Mouse (Mus musculus): ENCODE measurements at regions not wholly inside any gene's neighbourhood (a gene's known extent, or its start where the extent isn't known, plus 50 kb on each side); places are given as distances from the start of the nearest gene placed in this dataset.
"Not testable (repeated sequence)": the region's sequence is repeated elsewhere in the genome, so short reads cannot be mapped to it uniquely, and the experiment has no call there.

GRCm38 (mm10) chr8:71081291-71081690 lies 175.6 kb downstream of the Map1s start:
- WGBS, result 3% methylated on average over 1 of the region's 1 CpGs
- not testable (repeated sequence) for H3K27me3 ChIP-seq (replicated peaks; ENCODE audit: control insufficient read depth, insufficient read depth, low read length); H3K36me3 ChIP-seq (ENCODE audit: control insufficient read depth, insufficient read depth, low read length); DNase-seq; H3K4me1 ChIP-seq (ENCODE audit: control insufficient read depth, insufficient read depth, low read length); H3K4me3 ChIP-seq (ENCODE audit: insufficient read depth, low read depth, low read length); H3K27ac ChIP-seq (ENCODE audit: insufficient read depth, low read depth, low read length)

DNA sequence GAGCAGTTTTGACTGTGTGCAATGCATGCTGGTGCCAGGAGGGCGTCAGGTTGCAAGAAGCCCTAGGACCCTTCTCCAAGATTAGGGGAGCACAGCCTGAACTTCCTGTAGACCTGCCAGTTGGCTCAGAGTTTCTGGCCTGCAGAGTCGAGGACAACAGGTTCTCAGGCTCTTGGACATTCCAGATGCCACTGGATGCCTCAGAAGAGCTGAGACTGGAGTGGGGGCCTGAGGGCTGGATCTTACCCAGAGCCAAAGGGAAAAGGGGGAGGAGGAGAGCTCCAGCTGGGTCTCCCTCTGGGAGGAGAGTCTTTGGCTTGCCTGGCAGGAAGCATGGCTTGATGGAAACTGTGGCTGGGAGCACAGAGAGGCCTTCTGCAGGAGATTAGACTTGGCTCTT lies 145.4 kb upstream of the Myo9b start:
- H3K36me3 ChIP-seq (ENCODE audit: control insufficient read depth, insufficient read depth, low read length); DNase-seq; H3K27ac ChIP-seq (ENCODE audit: insufficient read depth, low read depth, low read length); H3K4me1 ChIP-seq (ENCODE audit: control insufficient read depth, insufficient read depth, low read length); H3K4me3 ChIP-seq (ENCODE audit: insufficient read depth, low read depth, low read length); H3K27me3 ChIP-seq (replicated peaks; ENCODE audit: control insufficient read depth, insufficient read depth, low read length): not testable (repeated sequence)
- 44% methylated on average over 2 of the region's 2 CpGs for WGBS

- H3K4me1 ChIP-seq (ENCODE audit: control insufficient read depth, insufficient read depth, low read length), result no peaks in the 10 kb centered on the region
- H3K27me3 ChIP-seq (replicated peaks; ENCODE audit: control insufficient read depth, insufficient read depth, low read length), result no peaks in the 10 kb centered on the region
- TF ChIP-seq CTCF (conservative IDR thresholded peaks at IDR 0.05; ENCODE audit: insufficient read depth, insufficient read length, low read depth, low read length), result no peak
- no peak for TF ChIP-seq POLR2A (IDR thresholded peaks at IDR 0.05; ENCODE audit: low read depth, low read length)
- no peak for DNase-seq
- WGBS, result 64% methylated on average over 4 of the region's 4 CpGs
- H3K36me3 ChIP-seq (ENCODE audit: control insufficient read depth, insufficient read depth, low read length), result no peaks in the 10 kb centered on the region
- H3K27ac ChIP-seq (ENCODE audit: insufficient read depth, low read depth, low read length), result no peak overlapping the region
- no peak overlapping the region for H3K4me3 ChIP-seq (ENCODE audit: insufficient read depth, low read depth, low read length)
Measured at GRCm38 (mm10) chr8:71130411-71131261, 141.9 kb upstream of the Myo9b start.

- Histone ChIP-seq H3K27ac (ENCODE audit: insufficient read depth, low read depth, low read length) (no peak overlapping the region), H3K4me3 (ENCODE audit: insufficient read depth, low read depth, low read length) (no peak overlapping the region), H3K4me1 (ENCODE audit: control insufficient read depth, insufficient read depth, low read length) (no peaks in the 10 kb centered on the region), H3K36me3 (ENCODE audit: control insufficient read depth, insufficient read depth, low read length) (no peaks in the 10 kb centered on the region), H3K27me3 (replicated peaks; ENCODE audit: control insufficient read depth, insufficient read depth, low read length) (no peaks in the 10 kb centered on the region)
- DNase-seq, result no peak
- TF ChIP-seq CTCF (conservative IDR thresholded peaks at IDR 0.05; ENCODE audit: insufficient read depth, insufficient read length, low read depth, low read length) (no peak), POLR2A (IDR thresholded peaks at IDR 0.05; ENCODE audit: low read depth, low read length) (no peak)
- WGBS, result 91% methylated on average over 4 of the region's 4 CpGs
Measured at GRCm38 (mm10) chr8:71131327-71132089, 141.0 kb upstream of the Myo9b start.

DNA sequence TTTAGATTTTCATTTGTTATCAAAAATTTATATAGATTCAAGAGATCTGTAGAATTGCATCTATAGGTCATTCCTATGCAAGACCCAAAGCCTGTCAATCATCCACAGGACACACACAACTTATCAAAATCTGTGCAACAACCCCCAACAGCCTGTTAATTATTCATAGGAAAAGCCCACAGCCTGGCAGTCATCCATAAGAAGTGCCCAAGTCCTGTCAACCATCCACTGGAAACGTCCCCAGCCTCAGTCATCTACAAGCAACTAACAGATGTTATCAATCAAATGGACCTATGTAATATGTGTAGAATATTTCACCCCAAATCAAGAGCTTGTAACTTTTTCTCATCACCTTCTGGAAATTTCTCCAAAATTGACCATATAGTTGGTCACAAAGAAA lies 139.6 kb upstream of the Myo9b start:
- H3K4me1 ChIP-seq (ENCODE audit: control insufficient read depth, insufficient read depth, low read length); H3K27ac ChIP-seq (ENCODE audit: insufficient read depth, low read depth, low read length); H3K36me3 ChIP-seq (ENCODE audit: control insufficient read depth, insufficient read depth, low read length); H3K27me3 ChIP-seq (replicated peaks; ENCODE audit: control insufficient read depth, insufficient read depth, low read length); H3K4me3 ChIP-seq (ENCODE audit: insufficient read depth, low read depth, low read length): not testable (repeated sequence)
- 17% methylated on average over 1 of the region's 1 CpGs for WGBS
- DNase-seq, result peak; percentile 6

DNA sequence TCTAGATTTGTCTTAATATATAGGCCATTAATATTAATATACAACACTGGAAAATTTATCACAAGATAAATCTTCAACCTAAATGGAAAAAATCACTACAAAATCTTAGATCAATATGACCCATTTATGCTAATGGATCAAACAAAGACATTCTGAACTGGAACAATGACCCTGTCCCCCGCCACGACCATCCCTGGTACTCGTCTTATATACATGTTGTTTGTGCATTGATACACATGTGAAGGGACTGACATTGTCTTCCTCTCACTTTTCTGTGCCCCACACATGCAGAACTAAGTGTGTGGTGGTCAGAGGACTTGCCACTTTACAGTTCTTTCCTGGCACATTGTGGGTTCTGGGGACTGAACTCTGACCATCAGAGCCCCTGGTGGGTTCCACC lies 135.4 kb upstream of the Myo9b start:
- H3K36me3 ChIP-seq (ENCODE audit: control insufficient read depth, insufficient read depth, low read length); H3K27ac ChIP-seq (ENCODE audit: insufficient read depth, low read depth, low read length); H3K27me3 ChIP-seq (replicated peaks; ENCODE audit: control insufficient read depth, insufficient read depth, low read length); H3K4me1 ChIP-seq (ENCODE audit: control insufficient read depth, insufficient read depth, low read length); H3K4me3 ChIP-seq (ENCODE audit: insufficient read depth, low read depth, low read length); DNase-seq: not testable (repeated sequence)
- WGBS, result 86% methylated on average over 3 of the region's 3 CpGs

DNA sequence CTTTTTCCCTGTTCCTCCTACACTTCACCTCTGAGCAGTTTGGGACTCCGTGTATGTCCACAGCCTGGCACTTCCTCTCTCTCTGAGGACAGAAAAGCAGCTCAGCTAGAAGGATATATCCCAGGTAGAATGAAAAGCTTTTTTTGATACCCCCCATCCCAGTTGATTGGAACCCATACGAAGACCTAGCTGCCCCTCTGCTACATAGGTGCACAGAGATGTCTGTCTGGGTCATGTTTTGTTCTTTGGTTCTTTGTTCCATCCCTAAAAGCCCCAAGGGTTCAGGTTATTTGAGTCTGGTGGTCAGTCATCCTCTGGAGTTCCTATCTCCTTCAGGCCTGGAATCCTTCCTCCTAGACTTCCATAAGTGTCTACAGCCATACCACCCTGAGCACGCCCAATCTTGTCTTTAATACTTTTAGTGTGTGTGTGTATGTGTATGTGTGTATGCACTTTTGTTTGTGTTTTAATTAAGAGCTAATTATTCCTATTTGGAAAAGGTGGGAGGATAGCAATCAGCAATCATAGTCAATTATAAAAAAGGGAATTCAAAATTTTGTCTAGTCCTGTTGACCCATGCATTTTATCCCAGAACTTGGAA lies 130.0 kb upstream of the Myo9b start:
- not testable (repeated sequence) for H3K4me1 ChIP-seq (ENCODE audit: control insufficient read depth, insufficient read depth, low read length); DNase-seq; H3K27me3 ChIP-seq (replicated peaks; ENCODE audit: control insufficient read depth, insufficient read depth, low read length); H3K4me3 ChIP-seq (ENCODE audit: insufficient read depth, low read depth, low read length); H3K27ac ChIP-seq (ENCODE audit: insufficient read depth, low read depth, low read length); H3K36me3 ChIP-seq (ENCODE audit: control insufficient read depth, insufficient read depth, low read length)
- 62% methylated on average over 3 of the region's 3 CpGs for WGBS

GRCm38 (mm10) chr8:71171478-71172210 lies 100.9 kb upstream of the Myo9b start:
- WGBS, result 63% methylated on average over 3 of the region's 3 CpGs
- not testable (repeated sequence) for H3K36me3 ChIP-seq (ENCODE audit: control insufficient read depth, insufficient read depth, low read length); H3K4me1 ChIP-seq (ENCODE audit: control insufficient read depth, insufficient read depth, low read length); H3K27me3 ChIP-seq (replicated peaks; ENCODE audit: control insufficient read depth, insufficient read depth, low read length); H3K27ac ChIP-seq (ENCODE audit: insufficient read depth, low read depth, low read length); DNase-seq; H3K4me3 ChIP-seq (ENCODE audit: insufficient read depth, low read depth, low read length)

DNA sequence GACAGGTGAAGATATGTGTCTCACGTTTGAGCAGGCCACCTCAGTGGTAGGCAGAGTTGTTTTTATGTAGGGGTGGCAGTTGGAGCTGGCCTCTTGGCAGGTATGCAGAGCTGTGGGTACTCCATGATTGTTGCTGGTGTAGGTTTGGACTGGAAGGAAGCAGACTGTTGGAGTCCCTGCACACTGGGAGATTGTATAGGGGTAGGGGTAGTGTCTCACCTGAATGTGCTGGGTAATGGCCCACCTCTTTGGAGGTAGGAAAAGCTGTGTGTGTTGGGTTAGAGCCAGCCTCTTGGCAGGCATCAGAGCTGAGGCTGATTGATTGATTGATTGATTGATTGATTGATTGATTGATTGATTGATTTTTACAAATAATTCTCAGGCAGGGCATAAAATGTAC lies 79.6 kb upstream of the Myo9b start:
- H3K4me1 ChIP-seq (ENCODE audit: control insufficient read depth, insufficient read depth, low read length); H3K36me3 ChIP-seq (ENCODE audit: control insufficient read depth, insufficient read depth, low read length); DNase-seq; H3K27me3 ChIP-seq (replicated peaks; ENCODE audit: control insufficient read depth, insufficient read depth, low read length); H3K4me3 ChIP-seq (ENCODE audit: insufficient read depth, low read depth, low read length); H3K27ac ChIP-seq (ENCODE audit: insufficient read depth, low read depth, low read length): not testable (repeated sequence)
- WGBS, result 79% methylated on average over 1 of the region's 1 CpGs

DNA sequence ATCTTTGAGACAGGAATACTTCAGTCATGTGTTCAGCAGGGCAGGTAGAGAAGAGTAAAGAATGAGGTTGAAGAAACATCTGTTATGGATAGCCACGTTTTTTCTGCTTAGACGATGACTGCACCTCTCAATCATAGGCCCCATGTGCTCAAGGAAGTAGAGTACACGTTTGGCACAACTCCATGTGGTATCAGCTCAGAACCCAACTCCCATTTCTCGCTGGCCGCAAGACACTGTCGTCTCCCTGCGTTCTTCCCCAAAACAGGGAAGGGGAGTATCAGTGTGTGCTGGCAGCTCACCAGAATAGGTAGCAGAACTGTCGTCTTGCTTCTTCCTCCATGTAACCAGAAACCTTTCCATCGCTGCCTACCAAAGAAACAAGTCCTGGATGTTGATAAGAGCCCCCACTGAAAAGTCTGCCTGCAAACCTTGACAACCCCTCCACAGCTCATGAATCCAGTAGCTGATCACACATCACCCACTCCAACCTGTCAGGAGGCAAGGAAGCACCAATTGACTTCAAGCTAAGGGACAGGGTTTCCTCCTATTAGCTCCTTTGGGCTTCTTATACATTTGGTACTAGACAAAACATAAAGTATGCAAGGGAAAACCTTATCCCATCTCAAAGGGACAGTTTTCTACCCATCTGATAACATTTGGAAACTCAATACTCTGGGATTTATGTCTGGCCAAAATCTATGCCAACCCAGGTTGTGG lies 77.3 kb upstream of the Myo9b start:
- H3K36me3 ChIP-seq (ENCODE audit: control insufficient read depth, insufficient read depth, low read length); H3K4me3 ChIP-seq (ENCODE audit: insufficient read depth, low read depth, low read length); H3K27ac ChIP-seq (ENCODE audit: insufficient read depth, low read depth, low read length); H3K27me3 ChIP-seq (replicated peaks; ENCODE audit: control insufficient read depth, insufficient read depth, low read length); DNase-seq; H3K4me1 ChIP-seq (ENCODE audit: control insufficient read depth, insufficient read depth, low read length): not testable (repeated sequence)
- 70% methylated on average over 9 of the region's 9 CpGs for WGBS
